Mouse (Mus musculus): ENCODE results near the gene Rnf6.

- no peak for TF ChIP-seq POLR2A (IDR thresholded peaks at IDR 0.05; ENCODE audit: extremely low read depth, insufficient read depth, low read length)
- TF ChIP-seq CTCF (IDR thresholded peaks at IDR 0.05; ENCODE audit: low read depth, low read length): no peak
Measured at GRCm38 (mm10) chr5:146232056-146232675, 10.8 kb upstream of the Rnf6 start.
